Mouse (Mus musculus) midbrain, postnatal 0 days (tissue): ENCODE results near the gene Ptpdc1. TPM values are rescaled to one million over a fixed set of nuclear protein-coding genes. Genes with fewer than 3 reads are reported as not detected.
A peak's percentile ranks its signal among the peaks of the same experiment; 100 is the strongest.

ENCODE experiments used
- ATAC-seq: fragments of 200-750 bp; cut with Nextera tagmentation; 2 replicates; pipeline ENCODE4 v1.8.0; 2017; ENCODE audit warnings: moderate number of reproducible peaks, mild to moderate bottlenecking, moderate TSS enrichment, moderate library complexity; ENCODE audit not compliant: low FRiP score
- DNase-seq: peaks from one replicate; pipeline ENCODE4 v3.0.0-alpha.2; 2015; ENCODE audit warnings: low spot score
- H3K27ac ChIP-seq: fragments of 300-500 bp; sonication (generic); 2 replicates; pipeline ENCODE4 v1.5.1; 2014; ENCODE audit warnings: low read depth, mild to moderate bottlenecking, low read length, mixed read lengths
- H3K27me3 ChIP-seq: fragments of 300-500 bp; sonication (generic); 2 replicates; pipeline ENCODE4 v1.6.1; 2014; ENCODE audit warnings: low read length, control low read depth, mixed read lengths; ENCODE audit not compliant: insufficient read depth
- H3K36me3 ChIP-seq: fragments of 300-500 bp; sonication (generic); 2 replicates; pipeline ENCODE4 v1.6.1; 2014; ENCODE audit warnings: low read length, control low read depth, mixed read lengths; ENCODE audit not compliant: insufficient read depth
- H3K4me1 ChIP-seq: fragments of 300-500 bp; sonication (generic); 2 replicates; pipeline ENCODE4 v1.6.1; 2014; ENCODE audit warnings: mild to moderate bottlenecking, control low read depth, antibody characterized with exemption, low read length, mixed read lengths; ENCODE audit not compliant: insufficient read depth
- H3K4me2 ChIP-seq: fragments of 300-500 bp; sonication (generic); 2 replicates; pipeline ENCODE4 v1.6.1; 2014; ENCODE audit warnings: low read depth, mild to moderate bottlenecking, low read length, mixed read lengths; ENCODE audit not compliant: poor library complexity, severe bottlenecking
- H3K4me3 ChIP-seq: fragments of 300-500 bp; sonication (generic); 2 replicates; pipeline ENCODE4 v1.5.1; 2014; ENCODE audit warnings: low read depth, mild to moderate bottlenecking, low read length, moderate library complexity
- H3K9ac ChIP-seq: fragments of 300-500 bp; sonication (generic); replicated peaks from 2 replicates; pipeline ENCODE4 v1.6.1; 2014; ENCODE audit warnings: mild to moderate bottlenecking, low read length, moderate library complexity, mixed read lengths; ENCODE audit not compliant: poor library complexity, severe bottlenecking
- H3K9me3 ChIP-seq: fragments of 300-500 bp; sonication (generic); 2 replicates; pipeline ENCODE4 v1.6.1; 2016; ENCODE audit warnings: low read length, control low read depth
- CTCF ChIP-seq: IDR thresholded peaks from 2 replicates; pipeline ENCODE4 v1.5.1; 2016; ENCODE audit warnings: antibody characterized with exemption, mild to moderate bottlenecking
- WGBS: fragments of 180-500 bp; shearing (Covaris S2); extraction: QIAGEN DNeasy Blood & Tissue Kit; methylation state at CpG from one replicate; pipeline ENCODE4 v1.1.7; 2014; 5-methylcytosine and 5-hydroxymethylcytosine counted together
- polyA plus RNA-seq: library from polyadenylated mRNA; unstranded; fragments of >200 nt; fragmentation: Nextera tagmentation; extraction: Ambion mirVana; gene quantifications from 2 replicates; pipeline ENCODE4 v1.2.1, GENCODE M21; 2015
- total RNA-seq: library from RNA; depleted of rRNA; stranded (reverse); fragments of >200 nt; gene quantifications from 2 replicates; pipeline ENCODE4 v1.2.3, GENCODE M21; 2014

Ptpdc1 gene
- total and polyA plus RNA-seq, 2 experiments from 2014 or later = 15.3 to 36.3 TPM

DNA sequence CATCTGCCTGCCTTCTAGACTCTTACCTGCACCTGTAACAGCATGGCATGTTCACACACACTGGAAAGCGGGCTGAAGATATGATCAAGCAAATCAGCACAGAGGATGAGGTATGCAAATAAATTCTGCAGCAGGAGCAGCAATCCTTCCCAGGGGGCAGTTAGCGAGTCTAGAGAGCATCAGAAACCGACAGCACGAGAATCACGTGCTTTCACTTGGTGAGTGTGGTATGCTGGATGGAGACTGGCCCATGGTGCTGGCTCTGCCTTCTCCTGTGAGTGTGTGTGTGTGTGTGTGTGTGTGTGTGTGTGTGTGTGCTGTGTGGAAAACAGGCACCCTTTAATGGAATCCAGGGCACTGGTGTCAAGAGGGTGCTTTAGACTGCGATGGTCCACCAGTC is 48.5 kb downstream of the Ptpdc1 start:
- no peaks in the 10 kb centered on the region for H3K9me3 ChIP-seq
- no peak overlapping the region for H3K27ac ChIP-seq
- no peak; the same call in 1 of the 2 replicates for ATAC-seq
- no peaks in the 10 kb centered on the region for H3K4me1 ChIP-seq
- DNase-seq = no peak
- no peak overlapping the region for H3K9ac ChIP-seq
- H3K36me3 ChIP-seq = peaks cover 10% of the 10 kb centered on the region
- H3K4me3 ChIP-seq = no peak overlapping the region
- no peak overlapping the region for H3K4me2 ChIP-seq
- no peak for TF ChIP-seq CTCF
- no peaks in the 10 kb centered on the region for H3K27me3 ChIP-seq
- 56% methylated on average over 6 of the region's 6 CpGs for WGBS

DNA sequence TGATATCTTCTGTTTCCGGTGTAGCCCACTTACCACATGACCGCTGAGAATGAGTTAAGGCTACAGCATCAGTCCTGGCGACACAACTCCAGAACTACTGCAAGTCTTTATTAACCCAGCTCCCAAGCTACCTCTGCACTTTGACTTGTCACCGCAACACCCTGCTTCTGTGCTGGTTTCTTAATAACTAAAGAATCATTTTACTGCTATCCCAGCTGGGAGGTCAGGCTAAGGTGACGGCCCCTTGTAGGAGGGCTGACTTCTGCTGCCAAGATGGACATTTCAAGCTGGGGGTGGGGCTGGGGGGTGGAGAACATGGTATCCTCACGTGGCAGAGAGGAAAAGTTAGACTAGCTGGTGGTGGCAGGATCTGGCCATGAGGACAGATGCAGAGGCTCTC is 50.7 kb downstream of the Ptpdc1 start:
- 76% methylated on average over 6 of the region's 6 CpGs for WGBS
- TF ChIP-seq CTCF = no peak

DNA sequence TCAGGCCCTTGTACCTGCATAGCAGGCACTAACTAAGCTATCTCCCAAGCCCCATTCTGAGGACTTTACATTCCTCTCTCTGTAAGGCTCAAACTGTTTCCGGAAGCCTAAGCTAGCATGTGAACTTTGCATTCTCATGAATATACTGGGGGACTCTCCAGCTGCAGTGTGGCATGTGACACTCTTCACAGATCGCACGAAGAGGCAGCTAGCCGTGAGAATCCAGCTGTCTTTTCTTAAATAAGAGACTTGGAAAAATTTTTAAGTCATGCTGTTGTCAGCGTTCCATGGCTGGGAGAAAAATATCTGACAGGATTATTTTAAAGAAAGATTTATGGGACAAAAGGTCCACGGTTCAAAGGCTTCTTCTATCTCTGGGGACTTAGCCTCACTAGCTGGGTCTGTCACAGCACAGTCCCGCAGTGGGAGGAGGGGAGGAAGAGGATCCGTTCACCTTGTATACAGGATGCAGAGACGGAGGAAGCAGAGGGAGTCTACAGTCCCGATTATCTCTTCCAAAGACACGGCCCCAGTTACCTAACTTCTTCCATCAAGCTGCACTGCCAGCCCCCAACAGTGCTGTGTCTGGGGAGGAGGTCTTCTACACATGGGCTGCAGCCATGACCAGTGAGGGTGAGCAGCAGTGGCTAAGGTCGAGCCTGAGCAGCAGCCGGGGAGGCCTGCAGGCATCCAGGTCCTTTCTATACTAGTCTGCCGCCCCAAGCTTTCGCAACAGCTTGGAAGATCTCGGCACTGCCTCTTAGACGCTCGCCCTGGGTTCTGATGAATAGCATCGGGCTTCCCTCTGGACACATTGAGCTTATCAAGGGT is 51.7 kb downstream of the Ptpdc1 start:
- H3K9me3 ChIP-seq = no peaks in the 10 kb centered on the region
- no peak for TF ChIP-seq CTCF
- no peaks in the 10 kb centered on the region for H3K36me3 ChIP-seq
- H3K4me1 ChIP-seq = no peaks in the 10 kb centered on the region
- no peak overlapping the region for H3K27ac ChIP-seq
- 0 out of 2 replicates have a peak overlapping the region, but pooled peaks have one; percentile 15 for H3K4me2 ChIP-seq
- no peaks in the 10 kb centered on the region for H3K27me3 ChIP-seq
- peak overlapping the region; percentile 33; the same call in 1 of the 2 replicates for H3K9ac ChIP-seq
- ATAC-seq (no peak), DNase-seq (no peak)
- WGBS = 26% methylated on average over 19 of the region's 19 CpGs
- H3K4me3 ChIP-seq = no peak overlapping the region

More for the DNA sequence above, 50.7 kb downstream of the Ptpdc1 start:
- Histone ChIP-seq H3K9me3 (no peaks in the 10 kb centered on the region), H3K4me3 (no peak overlapping the region), H3K27ac (no peak overlapping the region), H3K9ac (no peak overlapping the region), H3K4me1 (no peaks in the 10 kb centered on the region), H3K36me3 (no peaks in the 10 kb centered on the region), H3K27me3 (no peaks in the 10 kb centered on the region), H3K4me2 (no peak overlapping the region)
- DNase-seq (no peak), ATAC-seq (no peak)

DNA sequence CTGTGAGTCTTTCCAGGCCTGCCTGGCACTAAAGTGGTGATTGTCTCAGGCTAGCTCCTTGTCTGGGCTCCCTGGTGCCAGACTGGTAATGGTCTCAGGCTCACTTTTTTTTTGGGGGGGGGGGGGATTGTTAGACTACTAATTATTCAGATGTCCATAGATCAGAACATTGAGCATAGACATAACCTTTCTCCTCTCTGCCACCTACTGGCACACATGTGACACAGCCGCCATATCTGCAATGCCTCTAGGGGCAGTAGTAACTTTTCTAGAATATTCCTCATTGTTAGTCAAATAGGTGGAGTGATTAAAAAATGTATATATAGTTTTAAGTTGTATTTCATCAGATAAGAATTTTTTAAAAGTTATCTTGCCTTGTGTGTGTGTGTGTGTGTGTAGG is 53.3 kb downstream of the Ptpdc1 start:
- ATAC-seq (no peak), DNase-seq (peak; percentile 68)
- no peak overlapping the region for H3K27ac ChIP-seq
- no peak overlapping the region for H3K9ac ChIP-seq
- no peaks in the 10 kb centered on the region for H3K9me3 ChIP-seq
- no peak overlapping the region for H3K4me3 ChIP-seq
- no peak overlapping the region for H3K4me2 ChIP-seq
- no peaks in the 10 kb centered on the region for H3K27me3 ChIP-seq
- no peaks in the 10 kb centered on the region for H3K36me3 ChIP-seq
- H3K4me1 ChIP-seq = no peaks in the 10 kb centered on the region
- TF ChIP-seq CTCF = peak; percentile 88
- 64% methylated on average over 1 of the region's 1 CpGs for WGBS

DNA sequence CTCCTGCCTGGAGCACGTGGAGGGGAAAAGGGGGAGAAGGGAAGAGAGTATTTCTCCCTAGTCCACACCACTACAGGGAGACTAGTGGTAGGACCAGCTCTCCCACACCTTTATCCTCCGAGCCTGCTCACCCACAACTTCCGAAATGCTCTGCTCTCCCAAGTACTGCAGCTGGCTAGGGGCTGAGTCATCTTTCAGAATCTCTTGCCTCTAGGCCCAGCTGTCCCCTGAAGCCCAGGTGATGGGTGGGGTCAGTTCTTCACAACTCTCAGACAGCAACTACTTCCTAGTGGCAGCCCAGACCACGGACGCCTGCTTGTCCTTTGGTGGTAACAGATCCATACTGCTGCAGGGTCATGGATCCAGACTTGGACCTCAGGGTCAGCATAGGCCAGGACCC is 54.2 kb downstream of the Ptpdc1 start:
- Histone ChIP-seq H3K4me3 (no peak overlapping the region), H3K4me1 (no peaks in the 10 kb centered on the region), H3K36me3 (no peaks in the 10 kb centered on the region), H3K4me2 (no peak overlapping the region), H3K9ac (no peak overlapping the region), H3K27ac (no peak overlapping the region), H3K27me3 (no peaks in the 10 kb centered on the region), H3K9me3 (no peaks in the 10 kb centered on the region)
- ATAC-seq (no peak), DNase-seq (no peak)
- no peak for TF ChIP-seq CTCF
- WGBS = 79% methylated on average over 5 of the region's 5 CpGs

DNA sequence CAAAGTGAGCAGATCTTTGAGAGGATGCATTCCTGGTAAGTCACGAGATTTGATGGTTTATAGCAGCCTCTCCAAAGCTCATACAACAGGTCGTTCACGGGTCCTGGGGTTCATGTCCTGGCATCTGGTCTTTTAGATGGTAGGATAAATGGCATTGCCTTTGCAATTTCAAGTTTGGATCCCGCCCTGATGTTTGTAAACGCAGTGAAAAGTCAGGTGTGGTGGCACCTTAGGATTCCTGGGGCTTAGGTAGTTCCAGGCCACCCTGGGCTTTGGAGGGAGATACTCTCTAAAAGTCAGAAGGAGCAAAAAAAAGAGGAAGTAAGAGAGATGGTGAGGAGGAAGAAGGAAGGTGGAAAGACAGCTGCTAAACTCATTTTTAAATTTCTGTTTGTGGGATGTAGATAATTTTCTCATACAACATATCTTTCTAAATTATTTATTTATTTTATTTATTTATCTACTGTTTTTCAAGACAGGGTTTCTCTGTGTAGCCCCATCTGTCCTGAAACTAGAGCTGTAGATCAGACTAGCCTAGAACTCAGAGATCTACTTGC is 55.8 kb downstream of the Ptpdc1 start:
- 87% methylated on average over 5 of the region's 5 CpGs for WGBS
- ATAC-seq = no peak

More for the DNA sequence above, 55.8 kb downstream of the Ptpdc1 start:
- Histone ChIP-seq H3K36me3 (no peaks in the 10 kb centered on the region), H3K27me3 (no peaks in the 10 kb centered on the region), H3K9me3 (no peaks in the 10 kb centered on the region), H3K4me2 (no peak overlapping the region), H3K9ac (no peak overlapping the region), H3K4me1 (no peaks in the 10 kb centered on the region), H3K4me3 (no peak overlapping the region), H3K27ac (no peak overlapping the region)
- TF ChIP-seq CTCF = no peak
- no peak for DNase-seq
